Mouse (Mus musculus) cerebellum, adult 9-10 months (tissue): ENCODE measurements around the gene Ptch2.

ENCODE experiments used
- DNase-seq: peaks from one replicate; pipeline ENCODE4 v3.0.0; 2022

Gene Ptch2

DNA sequence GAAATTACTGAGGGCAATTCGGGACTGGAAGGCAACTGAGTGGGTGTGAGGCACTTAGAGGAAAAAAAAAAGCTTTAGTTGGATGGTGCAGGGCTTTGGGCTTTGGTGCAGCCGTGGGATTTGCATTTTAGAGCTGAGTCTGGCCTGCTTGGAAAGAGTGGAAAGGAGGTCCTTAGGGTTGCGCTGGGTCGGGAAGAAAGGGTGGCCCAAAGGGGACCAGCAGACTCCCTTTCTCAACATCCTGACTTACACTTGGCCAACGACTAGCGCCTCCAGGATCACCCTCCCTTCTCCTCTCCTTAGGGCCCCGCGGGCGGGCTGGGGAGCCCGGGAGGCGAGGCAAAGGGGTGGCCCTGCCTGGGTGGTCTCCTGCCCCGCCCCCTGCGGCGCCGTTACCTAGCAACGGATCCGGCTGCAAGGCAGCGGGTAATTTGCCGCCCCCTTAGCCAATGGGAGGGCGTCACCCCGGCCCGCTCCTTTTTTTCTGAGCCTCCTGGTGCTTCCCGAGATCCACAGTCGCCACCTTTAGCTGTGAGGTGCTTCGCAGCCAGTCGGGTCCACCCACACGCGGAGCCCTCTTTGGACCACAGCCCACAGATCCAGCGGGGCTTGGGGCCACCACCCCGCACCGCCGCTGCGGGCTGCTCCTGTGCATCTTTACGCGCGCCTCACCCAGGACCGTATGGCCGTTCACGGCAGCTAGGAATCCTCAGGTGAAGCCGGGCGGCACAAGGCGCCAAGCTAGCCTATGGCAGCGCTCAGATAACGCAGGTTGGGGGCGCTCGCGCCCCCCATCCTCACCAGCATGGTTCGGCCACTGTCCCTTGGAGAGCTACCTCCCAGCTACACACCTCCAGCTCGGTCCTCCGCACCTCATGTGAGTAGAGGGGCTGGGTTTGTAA, at the start of gene Ptch2:
Ptch2 (plus strand) TSS at position 525 of the 902 bp plus-strand sequence.
- DNase-seq: peak; percentile 19

DNA sequence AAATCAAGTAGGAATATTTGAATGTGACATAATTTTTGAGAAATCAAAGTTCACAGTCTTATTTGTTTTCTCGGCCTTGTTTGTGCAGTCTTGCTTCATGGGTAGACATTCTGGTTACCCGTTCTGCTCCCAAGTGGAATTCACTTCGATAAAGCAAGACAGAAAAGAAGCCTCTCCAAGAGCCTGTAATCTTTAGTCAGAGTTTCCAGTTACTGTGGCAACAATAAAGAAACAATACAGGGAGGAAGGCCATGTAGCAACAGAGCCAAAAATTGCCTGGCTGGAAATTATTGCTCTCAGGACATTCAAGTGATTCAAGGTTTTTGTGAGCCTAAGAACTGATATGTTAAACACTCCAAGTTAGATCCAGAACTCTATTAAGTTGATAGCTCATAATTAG, 47.0 kb upstream of the Ptch2 start:
- no peak for DNase-seq

DNA sequence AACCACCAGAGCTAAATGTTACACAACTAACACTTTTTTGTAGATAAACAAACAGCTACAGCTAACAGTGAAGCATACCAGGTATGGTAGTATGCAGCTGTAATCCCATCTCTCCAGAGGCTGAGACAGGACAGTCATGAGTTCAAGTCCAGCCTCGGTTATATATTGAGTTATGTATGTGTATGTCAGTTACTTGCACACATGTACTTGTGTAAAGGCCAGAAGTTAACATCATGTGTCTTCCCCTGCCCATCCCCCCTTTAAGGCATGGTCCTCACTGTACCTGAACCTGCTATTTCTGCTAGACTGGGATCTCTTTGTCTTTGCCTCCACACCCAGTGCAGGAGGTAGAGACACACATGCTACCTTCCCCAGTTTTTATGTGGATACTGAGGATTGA, 46.4 kb upstream of the Ptch2 start:
- DNase-seq: no peak

DNA sequence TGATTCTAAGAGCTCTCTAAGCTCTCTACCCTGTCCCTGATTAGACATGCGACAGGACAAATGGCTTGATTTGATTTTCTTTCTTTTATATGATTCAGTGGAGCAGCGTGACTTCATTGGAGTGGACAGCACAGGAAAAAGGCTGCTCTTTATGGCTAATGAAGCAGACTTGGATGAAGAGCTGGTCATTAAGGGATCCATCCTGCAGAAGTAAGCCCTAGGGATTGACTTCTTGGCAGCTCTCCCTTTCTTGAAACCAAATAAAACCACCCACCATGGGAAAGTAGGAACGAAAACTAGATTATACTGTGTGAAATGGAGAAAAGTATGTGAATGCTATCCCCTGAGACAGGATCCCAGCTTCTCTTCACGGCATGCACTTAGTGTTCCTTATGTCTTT, 43.2 kb upstream of the Ptch2 start:
- no peak for DNase-seq

DNA sequence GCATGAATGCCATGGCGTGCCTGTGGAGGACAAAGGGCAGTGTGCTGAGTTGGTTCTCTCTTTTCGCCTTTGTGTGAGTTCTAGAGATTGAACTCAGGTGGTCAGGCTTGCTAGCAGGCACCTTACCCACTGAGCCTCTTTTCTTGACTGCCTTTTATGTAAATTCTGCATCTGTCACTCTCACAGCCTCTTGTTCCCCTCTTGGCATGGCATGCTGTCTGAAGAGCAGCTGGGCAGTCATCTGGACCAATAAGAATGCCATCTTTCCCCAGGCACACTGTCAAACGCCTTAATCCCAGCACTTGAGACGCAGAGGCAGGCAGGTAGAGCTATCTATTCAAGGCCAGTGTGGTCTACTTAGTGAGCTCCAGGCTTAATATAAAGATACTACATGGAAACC, 41.9 kb upstream of the Ptch2 start:
- no peak for DNase-seq

DNA sequence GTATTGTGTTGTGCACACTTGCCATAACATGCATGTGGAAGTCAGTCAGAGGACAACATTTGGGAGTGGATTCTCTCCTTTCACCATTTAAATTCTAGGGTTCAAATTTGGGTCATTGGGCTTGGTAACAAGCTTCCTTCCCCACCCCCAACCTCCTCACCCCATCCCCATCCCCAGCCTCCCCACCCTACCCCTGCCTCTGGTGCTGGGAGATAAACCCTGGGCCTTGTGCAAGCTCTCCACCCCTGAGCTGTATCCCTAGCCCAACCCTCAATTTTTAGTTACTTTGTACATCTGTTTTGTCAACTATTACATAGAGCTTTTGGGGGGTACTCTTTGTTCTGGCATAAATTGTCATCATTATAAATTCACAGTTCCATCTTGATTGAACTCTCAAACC, 39.8 kb upstream of the Ptch2 start:
- DNase-seq: no peak

DNA sequence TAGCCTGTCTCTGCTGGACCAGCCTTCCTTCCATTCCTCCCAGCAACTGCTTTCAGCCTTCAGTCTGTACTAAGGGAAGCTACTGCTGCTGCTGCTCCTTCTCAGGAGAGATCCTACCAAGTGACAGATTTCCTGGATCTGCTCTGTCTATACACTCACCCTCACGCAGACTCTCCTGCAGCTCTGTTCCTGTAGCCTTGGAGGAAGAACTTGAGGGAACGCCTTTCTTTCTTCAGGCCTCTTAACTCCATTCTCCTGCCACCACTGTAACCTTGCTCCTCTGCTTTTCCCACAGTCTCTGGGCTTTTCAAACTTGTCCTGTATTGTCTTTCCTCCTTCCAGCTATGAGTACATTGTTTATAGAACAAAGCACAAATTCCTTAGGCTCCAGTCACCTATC, 39.4 kb upstream of the Ptch2 start:
- no peak for DNase-seq

DNA sequence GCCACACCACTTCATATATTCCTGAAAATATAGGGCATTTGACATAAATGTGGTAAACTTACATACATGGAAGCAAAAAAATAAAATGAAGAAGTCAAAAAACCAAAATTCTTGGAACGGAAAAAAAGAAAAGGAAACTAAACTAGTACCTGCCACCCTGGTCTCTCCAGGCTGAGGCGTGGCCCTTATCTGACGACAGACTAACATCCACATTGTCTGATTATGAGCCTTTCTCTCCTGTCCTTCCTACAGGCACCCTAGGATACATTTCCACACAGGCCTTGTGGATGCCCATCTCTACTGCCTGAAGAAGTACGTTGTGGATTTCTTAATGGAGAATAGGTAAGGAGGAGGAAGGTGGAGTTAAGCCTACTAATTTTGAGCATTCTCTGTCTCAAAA, 37.4 kb upstream of the Ptch2 start:
- no peak for DNase-seq

DNA sequence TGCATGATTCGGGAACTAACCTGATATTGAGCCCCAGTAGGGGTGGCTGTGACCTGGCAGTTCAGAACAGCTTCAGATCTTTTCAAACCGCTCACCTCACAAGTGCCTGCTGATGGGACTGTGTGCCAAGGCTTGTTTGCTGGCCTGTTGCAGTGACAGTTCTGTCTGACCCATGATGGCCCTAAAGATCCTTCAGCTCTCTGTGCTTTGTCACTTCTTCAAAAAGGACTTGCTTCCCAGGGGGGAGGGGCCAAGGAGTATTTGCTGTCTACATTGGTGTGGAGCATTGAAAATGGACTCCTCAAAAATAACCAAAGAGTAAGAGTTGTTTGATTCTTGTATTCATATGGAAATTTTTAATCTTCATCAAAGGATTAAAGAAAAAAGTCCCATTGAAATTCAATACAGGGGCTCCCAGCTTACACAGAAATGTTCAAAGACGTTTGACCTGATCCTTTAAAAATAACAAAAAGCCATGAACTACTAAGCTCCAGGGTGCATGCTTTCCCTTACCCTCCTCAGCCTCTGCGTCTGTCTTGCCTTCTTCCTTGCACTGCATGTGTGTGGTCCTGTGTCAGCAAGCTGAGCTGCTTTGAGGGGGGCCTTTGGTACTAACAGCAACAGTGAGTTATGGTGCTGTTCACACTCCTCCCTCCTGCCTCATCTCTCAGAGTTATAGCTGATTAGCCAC, 33.0 kb upstream of the Ptch2 start:
- no peak for DNase-seq

DNA sequence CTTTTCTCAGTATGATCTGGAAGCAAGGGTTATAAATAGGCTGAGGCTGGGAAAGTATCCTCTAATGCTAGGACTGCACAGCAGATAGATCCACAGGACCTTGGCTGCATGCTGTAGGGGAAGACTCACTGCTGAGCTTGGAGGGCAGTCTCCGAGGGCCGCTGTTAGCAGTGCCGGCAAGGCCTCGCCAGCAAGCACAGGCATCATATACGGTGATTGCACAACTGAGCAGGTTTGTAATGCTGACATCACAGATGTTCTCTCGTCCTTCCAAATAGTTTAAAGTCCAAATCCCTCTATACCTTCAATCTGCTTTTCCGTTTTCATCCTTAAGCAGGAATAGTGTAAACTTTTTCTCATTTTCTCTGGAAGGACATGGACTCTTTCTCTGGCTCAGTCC, 27.8 kb upstream of the Ptch2 start:
- DNase-seq: no peak

DNA sequence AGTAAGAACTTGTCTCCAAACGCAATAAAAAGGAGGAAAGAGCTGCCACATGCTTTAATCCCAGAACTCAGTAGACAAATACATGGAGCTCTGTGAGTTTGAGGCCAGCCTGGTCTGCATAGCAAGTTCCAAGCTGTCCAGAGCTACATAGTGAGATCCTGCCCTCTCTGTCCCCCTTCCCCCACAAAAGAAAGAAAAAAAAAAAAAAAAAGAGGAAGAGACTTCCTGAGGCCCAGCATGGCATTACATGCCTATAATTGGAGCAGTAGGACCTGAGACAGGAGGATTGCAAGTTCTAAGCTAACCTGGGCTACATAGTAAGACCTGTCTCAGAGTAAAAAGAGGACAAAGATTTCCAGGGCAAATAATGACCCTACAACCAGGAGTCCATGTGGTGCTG, 26.2 kb upstream of the Ptch2 start:
- no peak for DNase-seq

DNA sequence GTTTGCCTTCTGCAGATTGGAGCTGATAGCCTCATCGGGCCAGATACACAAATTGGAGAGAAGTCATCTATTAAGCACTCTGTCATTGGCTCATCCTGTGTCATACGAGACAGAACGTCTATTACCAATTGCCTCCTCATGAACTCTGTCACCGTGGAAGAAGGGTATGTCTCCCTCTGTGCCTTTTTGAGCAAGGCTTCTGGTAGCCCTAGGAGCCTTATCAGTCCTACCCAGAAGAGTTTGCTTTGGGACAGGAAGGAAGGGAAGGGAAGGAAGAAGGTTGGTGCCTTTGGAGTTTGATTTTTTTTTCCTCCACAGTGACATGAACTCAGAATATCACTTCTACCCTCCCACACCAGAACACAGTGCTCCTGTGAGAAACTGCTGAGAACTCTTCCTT, 25.3 kb upstream of the Ptch2 start:
- no peak for DNase-seq

DNA sequence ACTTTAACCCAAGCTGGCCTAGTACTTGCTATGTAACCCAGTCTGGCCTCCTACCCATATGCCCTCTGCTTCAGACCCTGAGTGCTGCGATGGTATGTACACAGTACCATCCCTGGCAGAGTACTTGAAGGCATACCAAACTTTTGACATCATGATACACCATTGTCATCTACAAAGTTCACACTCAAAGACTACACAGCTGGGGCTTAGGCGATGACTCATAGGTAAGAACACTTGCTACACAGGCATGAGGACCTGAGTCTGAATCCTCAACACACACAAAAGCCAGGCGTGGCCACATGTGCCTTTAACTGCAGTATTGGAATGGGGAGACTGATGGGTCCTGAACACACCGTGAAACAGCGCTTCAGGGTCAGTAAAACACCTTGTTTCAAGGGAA, 24.7 kb upstream of the Ptch2 start:
- DNase-seq: no peak

DNA sequence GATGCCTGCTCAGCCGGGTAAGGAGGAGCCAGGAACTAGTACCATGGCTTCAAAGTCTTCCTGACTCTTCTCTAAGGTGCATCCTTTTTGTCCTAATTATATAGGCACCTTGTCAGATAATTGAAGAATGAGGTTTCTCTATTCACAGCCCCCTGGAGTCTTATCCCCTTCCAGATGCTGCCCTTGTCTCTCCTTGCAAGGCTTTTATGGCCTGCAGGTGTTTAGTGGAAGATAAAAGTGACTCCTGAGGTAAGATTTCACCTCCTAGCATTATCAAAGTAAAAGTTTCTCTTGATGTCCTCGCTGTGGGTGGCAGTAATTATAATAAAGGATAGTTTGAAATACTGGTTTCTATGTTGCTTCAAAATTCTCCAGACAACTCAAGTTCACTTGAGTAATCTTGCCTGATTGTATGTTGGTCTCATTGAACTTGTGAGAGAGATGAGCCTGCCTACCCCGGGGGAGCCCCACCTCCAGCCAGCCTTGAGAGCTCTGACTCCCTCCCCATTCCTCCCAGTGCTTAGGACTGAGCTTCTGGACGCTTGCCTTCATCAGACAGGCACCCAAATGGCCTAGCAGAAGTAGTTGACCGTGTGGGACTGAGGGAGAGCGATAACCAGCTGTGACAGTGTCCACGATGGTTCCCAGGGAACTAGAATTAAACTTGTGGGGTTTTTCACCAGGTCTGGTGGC, 7.8 kb upstream of the Ptch2 start:
- DNase-seq: no peak

DNA sequence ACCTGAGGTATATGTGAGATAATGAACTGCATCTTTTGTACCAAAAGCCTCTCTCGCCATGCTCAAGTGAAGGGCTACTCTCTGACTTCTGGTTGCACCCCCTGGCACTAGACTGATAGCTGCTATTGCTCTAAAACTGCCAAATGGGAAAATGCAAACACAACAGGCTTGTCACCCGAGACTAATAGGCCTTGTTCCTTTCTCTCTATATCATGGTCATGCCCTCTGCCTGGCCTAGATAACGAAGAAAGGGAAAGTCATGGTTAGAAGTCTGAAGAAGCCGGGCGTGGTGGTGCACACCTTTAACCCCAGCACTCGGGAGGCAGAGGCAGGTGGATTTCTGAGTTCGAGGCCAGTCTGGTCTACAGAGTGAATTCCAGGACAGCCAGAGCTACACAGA, 5.3 kb upstream of the Ptch2 start:
- DNase-seq: no peak

DNA sequence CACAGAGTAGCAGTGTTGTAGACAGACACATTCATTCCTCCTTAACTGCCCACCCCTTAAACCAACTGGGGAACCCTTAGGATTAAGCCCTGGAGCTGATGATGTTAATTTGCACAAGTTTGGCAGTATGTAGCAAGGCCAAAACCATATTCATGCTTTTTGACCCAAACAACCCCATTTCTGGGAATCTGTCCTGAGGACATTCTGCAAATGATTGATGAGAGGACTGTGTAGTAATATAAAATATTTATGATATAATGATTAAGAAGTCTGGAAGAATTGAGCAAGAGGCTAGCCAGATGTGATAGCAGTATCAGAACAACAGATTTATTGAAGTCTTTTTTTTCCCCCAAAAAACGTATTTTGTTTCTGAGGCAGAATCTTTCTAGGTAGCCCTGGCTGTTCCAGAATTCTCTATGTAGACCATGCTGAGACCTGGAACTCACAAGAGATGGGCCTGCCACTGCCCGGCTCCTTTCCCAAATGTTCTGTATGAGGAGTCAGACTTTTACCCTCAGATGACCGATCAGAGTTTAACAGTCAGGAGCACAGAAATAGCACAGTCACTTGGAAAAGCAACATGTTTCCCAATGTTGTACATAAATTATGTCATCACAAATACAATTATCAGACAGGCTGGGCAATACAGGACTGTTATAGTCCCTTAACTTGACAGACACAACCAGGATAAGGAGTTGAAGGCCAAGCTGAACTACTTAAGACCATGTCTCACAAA, 1.1 kb upstream of the Ptch2 start:
- DNase-seq: no peak

DNA sequence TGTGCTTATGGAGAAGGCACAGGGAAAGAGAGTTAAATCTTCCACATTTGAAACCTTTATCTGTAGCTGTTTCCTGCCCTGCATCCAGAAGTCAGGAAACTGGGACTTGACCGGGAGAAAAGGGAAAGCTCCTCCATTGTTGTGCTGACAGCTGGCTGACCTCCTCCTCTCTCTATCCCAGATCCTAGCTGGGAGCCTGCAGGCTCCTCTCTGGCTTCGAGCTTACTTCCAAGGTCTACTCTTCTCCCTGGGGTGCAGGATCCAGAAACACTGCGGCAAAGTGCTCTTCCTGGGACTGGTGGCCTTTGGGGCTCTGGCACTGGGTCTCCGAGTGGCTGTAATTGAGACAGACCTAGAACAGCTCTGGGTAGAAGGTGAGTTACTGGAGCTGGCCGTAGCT, 791 bp downstream of the Ptch2 start:
- DNase-seq: no peak

DNA sequence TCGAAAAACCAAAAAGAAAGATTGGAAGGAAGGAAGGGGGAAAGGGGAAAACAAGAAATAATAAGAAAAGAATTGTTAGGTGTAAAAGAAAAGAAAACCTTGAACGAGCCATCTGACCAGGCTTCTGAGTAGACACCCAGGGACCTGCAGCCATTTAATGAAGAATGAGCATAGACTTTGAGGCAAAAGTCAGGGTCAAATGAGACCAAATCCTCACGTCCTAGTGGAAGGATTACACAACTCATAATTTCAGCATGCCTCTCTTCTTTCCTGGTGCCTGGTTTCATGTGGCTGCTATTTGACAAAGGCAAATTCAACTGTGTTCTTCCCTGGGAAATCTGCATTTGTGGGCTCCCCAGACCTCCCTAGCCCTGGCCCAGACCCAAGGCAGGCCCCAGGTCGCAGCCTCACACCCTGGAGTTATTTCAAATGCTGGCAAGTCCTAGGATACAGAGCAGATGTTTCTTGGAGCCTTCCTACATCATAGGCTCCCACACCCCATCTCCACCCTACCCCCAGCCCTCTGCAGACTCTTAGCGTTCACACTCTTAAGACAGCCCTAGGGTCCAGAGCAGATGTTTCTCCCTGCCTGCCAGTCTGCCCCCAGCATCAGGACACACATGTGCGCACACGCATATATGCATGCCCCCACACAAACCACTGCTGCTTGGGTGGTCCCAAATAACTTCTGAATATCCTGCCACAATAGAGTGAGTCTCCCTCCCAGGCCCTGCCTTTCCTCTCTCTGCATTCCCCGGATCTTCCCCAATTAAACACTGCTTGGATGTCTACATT, 2.3 kb downstream of the Ptch2 start:
- DNase-seq: no peak

DNA sequence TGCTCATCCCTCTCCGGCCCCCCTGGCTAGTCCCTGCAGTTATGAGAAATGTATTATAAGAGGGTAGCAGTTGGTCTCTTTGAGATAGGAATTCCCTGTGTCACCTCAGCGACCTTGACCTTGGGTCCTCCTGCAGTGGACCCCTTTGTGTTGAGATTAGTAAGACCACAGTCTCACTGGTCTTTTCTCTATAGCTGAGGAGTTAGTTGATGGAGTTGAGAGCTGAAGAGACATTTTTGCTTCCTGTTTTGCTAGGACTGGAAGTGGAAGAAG, 2.8 kb downstream of the Ptch2 start:
- no peak for DNase-seq

DNA sequence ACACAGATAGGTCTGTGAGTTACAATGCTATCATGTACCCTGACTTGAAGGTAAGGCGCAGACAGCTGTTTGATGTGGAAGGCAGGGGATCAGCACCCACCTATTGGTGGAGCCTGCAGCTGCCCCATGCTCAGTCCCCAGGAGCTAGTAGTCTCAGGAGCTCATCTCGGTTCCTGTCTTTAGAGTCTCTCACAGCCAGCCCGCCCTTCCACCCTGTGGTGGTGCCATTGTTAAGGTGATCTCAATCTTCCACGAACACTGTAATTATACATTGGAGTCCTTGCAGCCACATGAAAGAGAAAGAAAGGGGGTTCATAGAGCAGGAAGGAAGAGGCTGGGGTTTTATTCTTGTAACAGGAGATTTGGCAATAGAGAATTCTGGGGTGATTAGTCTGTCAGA, 4.2 kb downstream of the Ptch2 start:
- DNase-seq: no peak

DNA sequence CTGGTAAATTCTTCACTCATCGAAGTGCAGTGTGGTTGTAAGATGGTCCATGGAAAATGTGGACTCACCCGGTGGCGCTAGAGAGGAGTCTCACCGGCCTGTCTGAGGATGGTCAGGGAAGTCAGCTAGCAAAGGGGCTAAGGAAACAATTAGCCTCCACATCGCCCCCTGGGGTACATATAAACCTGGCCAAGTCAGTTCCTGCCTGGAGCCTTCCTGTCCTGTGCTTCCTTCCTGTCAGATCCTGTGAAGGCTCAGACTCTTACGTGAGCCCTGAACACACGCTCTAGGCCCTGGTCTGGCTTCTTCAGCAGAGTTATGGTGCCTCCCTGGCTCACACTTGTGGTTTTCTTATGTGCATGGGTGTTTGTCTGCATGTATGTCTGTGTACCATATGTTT, 5.3 kb downstream of the Ptch2 start:
- DNase-seq: no peak

DNA sequence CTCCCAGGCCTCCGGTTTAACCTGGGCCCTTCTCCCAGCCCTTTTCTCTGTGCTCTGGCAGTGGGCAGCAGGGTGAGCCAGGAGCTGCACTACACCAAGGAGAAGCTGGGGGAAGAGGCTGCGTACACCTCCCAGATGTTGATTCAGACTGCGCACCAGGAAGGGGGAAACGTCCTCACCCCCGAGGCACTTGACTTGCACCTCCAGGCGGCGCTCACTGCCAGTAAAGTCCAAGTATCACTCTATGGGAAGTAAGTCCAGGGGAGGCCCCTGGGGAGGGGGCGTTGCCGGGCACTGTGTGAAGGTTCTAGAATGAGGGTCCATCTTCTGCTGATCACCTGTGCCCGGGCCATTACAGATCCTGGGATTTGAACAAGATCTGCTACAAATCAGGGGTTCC, 8.8 kb downstream of the Ptch2 start:
- DNase-seq: no peak

DNA sequence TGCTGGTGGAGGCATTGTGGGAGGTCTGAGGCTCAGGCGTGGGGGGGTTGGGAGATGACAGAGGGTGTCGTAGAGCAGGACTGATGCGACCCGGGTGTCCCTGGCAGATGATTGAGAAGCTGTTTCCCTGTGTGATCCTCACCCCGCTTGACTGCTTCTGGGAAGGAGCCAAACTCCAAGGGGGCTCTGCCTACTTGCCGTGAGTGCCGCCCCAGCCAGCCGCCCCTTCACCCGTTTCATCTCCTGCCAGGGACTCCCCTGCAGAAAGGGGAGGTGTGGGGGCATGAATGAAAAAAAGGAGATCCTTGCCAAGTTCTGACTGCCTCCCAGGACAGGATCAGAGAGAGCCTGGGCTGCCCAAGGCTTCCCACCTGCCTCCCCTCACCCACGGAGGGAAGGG, 9.3 kb downstream of the Ptch2 start:
- DNase-seq: no peak
